26 mouse cellular contexts compared by ENCODE assay signal in the genomic region with DNA sequence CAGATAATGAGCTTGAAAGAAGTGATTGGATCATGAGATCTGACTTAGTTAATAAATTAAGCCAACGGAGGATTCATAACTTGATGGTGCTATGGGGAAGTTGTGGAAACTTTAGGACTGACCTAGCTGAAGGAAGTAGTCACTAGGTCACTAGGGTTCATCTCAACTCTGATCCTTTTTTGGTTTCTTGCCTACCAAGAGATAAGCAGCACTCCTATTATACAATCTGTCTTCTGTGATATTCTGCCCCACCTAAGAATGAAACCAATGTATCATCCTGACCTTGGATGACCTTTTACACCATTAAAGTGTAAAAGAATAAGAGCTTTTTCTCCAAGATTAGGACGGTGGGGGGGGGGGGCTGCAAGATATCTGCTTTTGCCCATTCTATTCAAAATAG.
DNase-seq lines count a peak whose midpoint lies in the region; ATAC-seq and TF ChIP-seq lines count a peak whose summit lies in the region.
"Had no signal": no experiment of that assay in that cellular context is flagged by ENCODE, and none has a peak within 500 bp of the region (broad histone marks: within the 10 kb centered on the region; RNA-seq: fewer than 3 reads in every experiment).

No protein-coding gene starts in this region.

- no peak for TF ChIP-seq POLR2A in liver, adult 2 months (IDR thresholded peaks at IDR 0.05; ENCODE audit: extremely low read depth, insufficient read depth, low read length)
- TF ChIP-seq POLR2A in MEL (IDR thresholded peaks at IDR 0.05; ENCODE audit: control insufficient read depth in 1 of 2, insufficient read depth in 1 of 2, low read depth in 1 of 2, low read length in 2 of 2, poor library complexity in 1 of 2) = no peak

- no peak overlapping the region for H3K27ac ChIP-seq in liver, adult 2 months (replicated peaks; ENCODE audit: insufficient read depth, low read depth, low read length)
- no peak overlapping the region for H3K27ac ChIP-seq in liver, postnatal 0 days (ENCODE audit: low read depth)
- no peak overlapping the region for H3K27ac ChIP-seq in MEL (ENCODE audit: control insufficient read depth, low read depth, low read length)
- H3K27ac ChIP-seq: embryonic facial prominence, embryonic 13.5 days; embryonic facial prominence, embryonic 15.5 days; forebrain, embryonic 10.5 days; forebrain, embryonic 12.5 days had no signal

- no peak overlapping the region for H3K4me3 ChIP-seq in liver, adult 2 months (ENCODE audit: insufficient read depth, low read depth, low read length)
- H3K4me3 ChIP-seq in liver, postnatal 0 days (ENCODE audit: low read depth, low read length) = no peak overlapping the region
- H3K4me3 ChIP-seq in MEL (ENCODE audit: control insufficient read depth in 1 of 2, insufficient read depth in 1 of 2, low read depth in 2 of 2, low read length in 2 of 2) = peak overlapping the region in 1 of 2 experiments; percentile 17; a peak in 1 of 4 replicates
- H3K4me3 ChIP-seq: embryonic facial prominence, embryonic 13.5 days; embryonic facial prominence, embryonic 15.5 days; erythroblast, embryonic 14.5 days; forebrain, embryonic 10.5 days; forebrain, embryonic 12.5 days had no signal

- no peaks in the 10 kb centered on the region for H3K36me3 ChIP-seq in liver, adult 2 months (ENCODE audit: control insufficient read depth, insufficient read depth, low read length)
- H3K36me3 ChIP-seq in liver, postnatal 0 days (replicated peaks; ENCODE audit: insufficient read depth, low read length) = no peaks in the 10 kb centered on the region
- H3K36me3 ChIP-seq in MEL (ENCODE audit: control insufficient read depth in 1 of 2, insufficient read depth in 2 of 2, low read length in 2 of 2) = peaks cover 0 to 11% of the 10 kb centered on the region in 2 experiments; a peak in 2 of 4 replicates
- H3K36me3 ChIP-seq: embryonic facial prominence, embryonic 13.5 days; embryonic facial prominence, embryonic 15.5 days; forebrain, embryonic 10.5 days; forebrain, embryonic 12.5 days; G1E had no signal

- no peak for TF ChIP-seq EP300 in liver, postnatal 0 days (IDR thresholded peaks at IDR 0.05; ENCODE audit: low read depth)
- TF ChIP-seq EP300 in MEL (IDR thresholded peaks at IDR 0.05; ENCODE audit: low read depth in 1 of 2, low read length in 2 of 2) = peak; percentile 85 to 93

- H3K9ac ChIP-seq in liver, adult 2 months (ENCODE audit: low read depth, low read length) = no peak overlapping the region
- H3K9ac ChIP-seq in liver, postnatal 0 days (replicated peaks) = no peak overlapping the region
- no peak overlapping the region for H3K9ac ChIP-seq in MEL (ENCODE audit: control insufficient read depth, low read depth, low read length, poor library complexity, severe bottlenecking)
- H3K9ac ChIP-seq: embryonic facial prominence, embryonic 13.5 days; embryonic facial prominence, embryonic 15.5 days; forebrain, embryonic 12.5 days had no signal

- H3K9me3 ChIP-seq in liver, postnatal 0 days (ENCODE audit: low read length) = no peaks in the 10 kb centered on the region
- H3K9me3 ChIP-seq in MEL (replicated peaks; ENCODE audit: insufficient read depth, low read length) = no peaks in the 10 kb centered on the region
- H3K9me3 ChIP-seq: embryonic facial prominence, embryonic 13.5 days; embryonic facial prominence, embryonic 15.5 days; forebrain, embryonic 12.5 days had no signal

- no peak overlapping the region for H3K4me2 ChIP-seq in liver, postnatal 0 days (ENCODE audit: low read depth, low read length)
- H3K4me2 ChIP-seq: embryonic facial prominence, embryonic 13.5 days; embryonic facial prominence, embryonic 15.5 days; forebrain, embryonic 12.5 days had no signal

- no peak for TF ChIP-seq CTCF in liver, adult 2 months (IDR thresholded peaks at IDR 0.05; ENCODE audit: low read depth, low read length)
- no peak for TF ChIP-seq CTCF in liver, postnatal 0 days (IDR thresholded peaks at IDR 0.05; ENCODE audit: low read depth)
- no peak for TF ChIP-seq CTCF in MEL (IDR thresholded peaks at IDR 0.05 in 2 of 3, conservative IDR thresholded peaks at IDR 0.05 in 1 of 3; ENCODE audit: control insufficient read depth in 1 of 3, insufficient read depth in 1 of 3, low read depth in 2 of 3, low read length in 3 of 3, poor library complexity in 1 of 3, severe bottlenecking in 1 of 3)

- 0 out of 2 replicates have a peak, but pooled peaks cover under 1% of the 10 kb centered on the region for H3K4me1 ChIP-seq in liver, adult 2 months (ENCODE audit: control insufficient read depth, insufficient read depth, low read length)
- H3K4me1 ChIP-seq in liver, postnatal 0 days (ENCODE audit: insufficient read depth) = no peaks in the 10 kb centered on the region
- H3K4me1 ChIP-seq in MEL (ENCODE audit: control insufficient read depth in 1 of 2, insufficient read depth in 2 of 2, low read length in 2 of 2) = peaks cover 12 to 19% of the 10 kb centered on the region in 2 experiments
- H3K4me1 ChIP-seq: embryonic facial prominence, embryonic 13.5 days; embryonic facial prominence, embryonic 15.5 days; forebrain, embryonic 10.5 days; forebrain, embryonic 12.5 days had no signal

- H3K79me2 ChIP-seq in liver, adult 2 months (ENCODE audit: control insufficient read depth, insufficient read depth, low read length) = no peaks in the 10 kb centered on the region
- no peaks in the 10 kb centered on the region for H3K79me2 ChIP-seq in MEL (ENCODE audit: control insufficient read depth, insufficient read depth, low read length, poor library complexity)

- no peaks in the 10 kb centered on the region for H3K27me3 ChIP-seq in liver, adult 2 months (ENCODE audit: control insufficient read depth, insufficient read depth, low read length)
- H3K27me3 ChIP-seq in liver, postnatal 0 days (ENCODE audit: insufficient read depth, low read length) = no peaks in the 10 kb centered on the region
- H3K27me3 ChIP-seq in MEL (ENCODE audit: control insufficient read depth in 1 of 2, insufficient read depth in 2 of 2, low read length in 2 of 2) = no peaks in the 10 kb centered on the region
- H3K27me3 ChIP-seq: CH12.LX; embryonic facial prominence, embryonic 13.5 days; embryonic facial prominence, embryonic 15.5 days; forebrain, embryonic 12.5 days had no signal

- 75% methylated on average over 2 of the region's 2 CpGs for WGBS in liver, adult 2 months
- 52% methylated on average over 2 of the region's 2 CpGs for WGBS in liver, postnatal 0 days (ENCODE audit: insufficient replicate concordance)

- DNase-seq in liver, adult 2 months (ENCODE audit: extremely low read depth, low read depth, low spot score) = peak; percentile 41
- DNase-seq in liver, postnatal 0 days = no peak
- peak; percentile 59 for DNase-seq in MEL (ENCODE audit: low read depth, low spot score)
- DNase-seq in urinary bladder, adult 18-20 months (ENCODE audit: low spot score in 2 of 2) = no peak
- DNase-seq: adrenal gland, adult 2 months; adrenal gland, postnatal 10 days; adrenal gland, postnatal 25 days; B cell, adult 2 months; cerebellum, adult 11 months; cerebellum, adult 18-20 months; cerebellum, adult 8-10 months; cerebellum, adult 9-11 months; cerebellum, postnatal 14 days; cerebellum, postnatal 36 days; embryo, embryonic 11 days had no signal

- ATAC-seq in liver, postnatal 0 days = no peak
- ATAC-seq in megakaryocyte-erythroid progenitor cell, adult 5-6 weeks (replicated peaks; ENCODE audit: low FRiP score, low TSS enrichment, poor library complexity, severe bottlenecking) = peak; percentile 77
- ATAC-seq: CD4-positive, CD25-positive, alpha-beta regulatory T cell, adult 4 months; forebrain, embryonic 14.5 days; forebrain, embryonic 16.5 days had no signal

- TF ChIP-seq RAD21 in MEL (IDR thresholded peaks at IDR 0.05; ENCODE audit: low read depth, low read length) = no peak

TF ChIP-seq in MEL, 35 proteins besides CTCF, POLR2A, EP300 and RAD21 (continues in another document):
- no peak for TF ChIP-seq ZNF384 (IDR thresholded peaks at IDR 0.05; ENCODE audit: low read depth, low read length)
- TF ChIP-seq USF2 (IDR thresholded peaks at IDR 0.05; ENCODE audit: borderline replicate concordance in 1 of 2, insufficient read depth in 1 of 2, low read depth in 1 of 2, low read length in 2 of 2) = no peak
- peak; percentile 58 for TF ChIP-seq TAL1 (IDR thresholded peaks at IDR 0.05; ENCODE audit: low read length)
- TF ChIP-seq UBTF (IDR thresholded peaks at IDR 0.05; ENCODE audit: borderline replicate concordance, insufficient read depth, low read depth, low read length) = no peak
- peak; percentile 84 for TF ChIP-seq GATA1 (IDR thresholded peaks at IDR 0.05; ENCODE audit: low read depth, low read length)
- TF ChIP-seq USF1 (IDR thresholded peaks at IDR 0.05; ENCODE audit: low read depth, low read length) = no peak
- no peak for TF ChIP-seq POLR2AphosphoS5 (IDR thresholded peaks at IDR 0.05; ENCODE audit: borderline replicate concordance, low read depth, low read length)
- TF ChIP-seq RCOR1 (IDR thresholded peaks at IDR 0.05; ENCODE audit: low read depth, low read length) = peak; percentile 86
- no peak for TF ChIP-seq MYB (IDR thresholded peaks at IDR 0.05; ENCODE audit: low read depth, low read length)
- TF ChIP-seq CHD1 (IDR thresholded peaks at IDR 0.05; ENCODE audit: low read depth, low read length) = no peak
- TF ChIP-seq POLR2AphosphoS2 (IDR thresholded peaks at IDR 0.05; ENCODE audit: low read length) = no peak
- TF ChIP-seq ZKSCAN1 (IDR thresholded peaks at IDR 0.05; ENCODE audit: low read depth, low read length) = no peak
- TF ChIP-seq CHD2 (IDR thresholded peaks at IDR 0.05; ENCODE audit: low read length) = no peak
- TF ChIP-seq NELFE (IDR thresholded peaks at IDR 0.05; ENCODE audit: low read depth, low read length) = no peak
- no peak for TF ChIP-seq ELF1 (IDR thresholded peaks at IDR 0.05; ENCODE audit: low read depth, low read length)
- TF ChIP-seq MAZ (IDR thresholded peaks at IDR 0.05; ENCODE audit: low read depth, low read length) = no peak
- TF ChIP-seq NRF1 (IDR thresholded peaks at IDR 0.05; ENCODE audit: insufficient read depth, low read depth, low read length, poor library complexity, severe bottlenecking) = no peak
- no peak for TF ChIP-seq KAT2A (conservative IDR thresholded peaks at IDR 0.05; ENCODE audit: low read depth, low read length)
- TF ChIP-seq E2F4 (IDR thresholded peaks at IDR 0.05; ENCODE audit: borderline replicate concordance, low read depth, low read length) = no peak
- 0 out of 2 replicates have a peak, but pooled peaks have one; percentile 19 for TF ChIP-seq SIN3A (IDR thresholded peaks at IDR 0.05; ENCODE audit: low read length)
- TF ChIP-seq JUND (IDR thresholded peaks at IDR 0.05; ENCODE audit: low read depth, low read length) = no peak
- no peak for TF ChIP-seq ZMIZ1 (IDR thresholded peaks at IDR 0.05; ENCODE audit: low read depth, low read length)
- TF ChIP-seq TBP (IDR thresholded peaks at IDR 0.05; ENCODE audit: low read depth, low read length) = no peak
- no peak for TF ChIP-seq BHLHE40 (IDR thresholded peaks at IDR 0.05; ENCODE audit: borderline replicate concordance, low read depth, low read length)
- TF ChIP-seq GABPA (IDR thresholded peaks at IDR 0.05; ENCODE audit: low read depth, low read length) = no peak
- TF ChIP-seq MXI1 (IDR thresholded peaks at IDR 0.05; ENCODE audit: low read depth, low read length) = no peak

Comparison
In these comparisons a context has a peak if more than half of its experiments do, and no peak if none do; other contexts are left out.
1. DNase-seq: peak in liver, adult 2 months (single experiment) and MEL (single experiment); none in liver, postnatal 0 days (single experiment) and urinary bladder, adult 18-20 months (0 of 2).